Mouse (Mus musculus) MEL (cell line): ENCODE measurements around the gene Card10. TPM values are rescaled to one million over a fixed set of nuclear protein-coding genes. Genes with fewer than 3 reads are reported as not detected.

ENCODE experiments used
- DNase-seq: peaks from one replicate; pipeline ENCODE4 v3.0.0; 2011; ENCODE audit warnings: low read depth, low spot score
- H3K27ac ChIP-seq: 2 replicates; pipeline ENCODE4 v1.5.1; 2012; ENCODE audit warnings: low read depth, mild to moderate bottlenecking, control low read depth, low read length, moderate library complexity; ENCODE audit not compliant: control insufficient read depth
- H3K27me3 ChIP-seq, 2 experiments: fragments of 150-350 bp in 1 of 2; sonication (generic) in 1 of 2; 2 replicates each; pipeline ENCODE4 v1.6.1; 2012; ENCODE audit warnings: low read length in 2 of 2, mild to moderate bottlenecking in 2 of 2, improper control_type of control experiment in 1 of 2, moderate library complexity in 1 of 2; ENCODE audit not compliant: insufficient read depth in 2 of 2, control insufficient read depth in 1 of 2
- H3K36me3 ChIP-seq, 2 experiments: 2 replicates each; pipeline ENCODE4 v1.6.1; 2012 to 2014; ENCODE audit warnings: low read length in 2 of 2, improper control_type of control experiment in 1 of 2, inconsistent platforms in 1 of 2, mild to moderate bottlenecking in 1 of 2; ENCODE audit not compliant: insufficient read depth in 2 of 2, control insufficient read depth in 1 of 2
- H3K4me1 ChIP-seq, 2 experiments: fragments of 150-350 bp in 1 of 2; sonication (generic) in 1 of 2; 2 replicates each; pipeline ENCODE4 v1.6.1; 2012; ENCODE audit warnings: low read length in 2 of 2, improper control_type of control experiment in 1 of 2, mild to moderate bottlenecking in 1 of 2; ENCODE audit not compliant: insufficient read depth in 2 of 2, control insufficient read depth in 1 of 2
- H3K4me3 ChIP-seq, 2 experiments: fragments of 150-350 bp in 1 of 2; sonication (generic) in 1 of 2; 2 replicates each; pipeline ENCODE4 v1.5.1; 2012; ENCODE audit warnings: low read depth in 2 of 2, low read length in 2 of 2, mild to moderate bottlenecking in 2 of 2, moderate library complexity in 2 of 2, control low read depth in 1 of 2, improper control_type of control experiment in 1 of 2; ENCODE audit not compliant: control insufficient read depth in 1 of 2, insufficient read depth in 1 of 2
- H3K79me2 ChIP-seq: 2 replicates; pipeline ENCODE4 v1.6.1; 2012; ENCODE audit warnings: mild to moderate bottlenecking, low read length, moderate library complexity; ENCODE audit not compliant: control insufficient read depth, poor library complexity, insufficient read depth
- H3K9ac ChIP-seq: 2 replicates; pipeline ENCODE4 v1.6.1; 2012; ENCODE audit warnings: low read depth, mild to moderate bottlenecking, control low read depth, low read length, moderate library complexity; ENCODE audit not compliant: control insufficient read depth, poor library complexity, severe bottlenecking
- H3K9me3 ChIP-seq: fragments of 150-350 bp; sonication (generic); replicated peaks from 2 replicates; pipeline ENCODE4 v1.6.1; 2012; ENCODE audit warnings: mild to moderate bottlenecking, low read length, improper control_type of control experiment, moderate library complexity; ENCODE audit not compliant: insufficient read depth
- CHD1 ChIP-seq: IDR thresholded peaks from 2 replicates; pipeline ENCODE4 v1.6.1; 2012; ENCODE audit warnings: low read depth, mild to moderate bottlenecking, inconsistent platforms, low read length, improper control_type of control experiment
- CHD2 ChIP-seq: IDR thresholded peaks from 2 replicates; pipeline ENCODE4 v1.6.1; 2011; ENCODE audit warnings: low read length, improper control_type of control experiment
- CTCF ChIP-seq, 3 experiments: IDR thresholded peaks in 2 of 3; conservative IDR thresholded peaks in 1 of 3; 2 replicates each; pipeline ENCODE4 v1.5.1; 2011 to 2012; ENCODE audit warnings: low read length in 3 of 3, low read depth in 2 of 3, mild to moderate bottlenecking in 2 of 3, improper control_type of control experiment in 1 of 3, inconsistent platforms in 1 of 3, mixed read lengths in 1 of 3, moderate library complexity in 1 of 3; ENCODE audit not compliant: control insufficient read depth in 1 of 3, insufficient read depth in 1 of 3, poor library complexity in 1 of 3, severe bottlenecking in 1 of 3
- E2F4 ChIP-seq: IDR thresholded peaks from 2 replicates; pipeline ENCODE4 v1.6.1; 2011; ENCODE audit warnings: low read depth, low read length, improper control_type of control experiment, borderline replicate concordance
- ETS1 ChIP-seq: IDR thresholded peaks from 2 replicates; pipeline ENCODE4 v1.6.1; 2012; ENCODE audit warnings: low read depth, mild to moderate bottlenecking, inconsistent platforms, low read length, improper control_type of control experiment, moderate library complexity
- GABPA ChIP-seq: IDR thresholded peaks from 2 replicates; pipeline ENCODE4 v1.6.1; 2012; ENCODE audit warnings: low read depth, mild to moderate bottlenecking, inconsistent platforms, low read length, improper control_type of control experiment, moderate library complexity
- MAX ChIP-seq: IDR thresholded peaks from 2 replicates; pipeline ENCODE4 v1.6.1; 2011; ENCODE audit warnings: low read length, improper control_type of control experiment
- MYB ChIP-seq: IDR thresholded peaks from 2 replicates; pipeline ENCODE4 v1.6.1; 2011; ENCODE audit warnings: mild to moderate bottlenecking, low read depth, low read length, improper control_type of control experiment
- MYC ChIP-seq: IDR thresholded peaks from 2 replicates; pipeline ENCODE4 v1.6.1; 2011; ENCODE audit warnings: low read depth, mild to moderate bottlenecking, low read length, improper control_type of control experiment, moderate library complexity
- NELFE ChIP-seq: IDR thresholded peaks from 2 replicates; pipeline ENCODE4 v1.6.1; 2011; ENCODE audit warnings: low read depth, low read length, improper control_type of control experiment
- NRF1 ChIP-seq: IDR thresholded peaks from 2 replicates; pipeline ENCODE4 v1.6.1; 2014; ENCODE audit warnings: low read depth, mild to moderate bottlenecking, inconsistent platforms, low read length, improper control_type of control experiment, moderate library complexity; ENCODE audit not compliant: poor library complexity, insufficient read depth, severe bottlenecking
- POLR2A ChIP-seq, 2 experiments: IDR thresholded peaks; 2 replicates each; pipeline ENCODE4 v1.6.1; 2011 to 2012; ENCODE audit warnings: low read length in 2 of 2, mild to moderate bottlenecking in 2 of 2, control low read depth in 1 of 2, improper control_type of control experiment in 1 of 2, low read depth in 1 of 2, moderate library complexity in 1 of 2; ENCODE audit not compliant: control insufficient read depth in 1 of 2, insufficient read depth in 1 of 2, poor library complexity in 1 of 2
- RAD21 ChIP-seq: IDR thresholded peaks from 2 replicates; pipeline ENCODE4 v1.6.1; 2011; ENCODE audit warnings: mild to moderate bottlenecking, low read depth, low read length, improper control_type of control experiment
- RCOR1 ChIP-seq: IDR thresholded peaks from 2 replicates; pipeline ENCODE4 v1.6.1; 2012; ENCODE audit warnings: low read depth, mild to moderate bottlenecking, inconsistent platforms, low read length, improper control_type of control experiment
- SIN3A ChIP-seq: IDR thresholded peaks from 2 replicates; pipeline ENCODE4 v1.6.1; 2012; ENCODE audit warnings: low read length, improper control_type of control experiment, inconsistent platforms
- SMC3 ChIP-seq: IDR thresholded peaks from 2 replicates; pipeline ENCODE4 v1.6.1; 2011; ENCODE audit warnings: low read depth, low read length, improper control_type of control experiment
- TAL1 ChIP-seq: IDR thresholded peaks from 2 replicates; pipeline ENCODE4 v1.6.1; 2012; ENCODE audit warnings: mild to moderate bottlenecking, inconsistent platforms, low read length, moderate library complexity, mixed read lengths
- TCF12 ChIP-seq: IDR thresholded peaks from 2 replicates; pipeline ENCODE4 v1.6.1; 2014; ENCODE audit warnings: low read depth, mild to moderate bottlenecking, inconsistent platforms, low read length, improper control_type of control experiment, moderate library complexity
- ZC3H11A ChIP-seq: IDR thresholded peaks from 2 replicates; pipeline ENCODE4 v1.6.1; 2012; ENCODE audit warnings: low read depth, mild to moderate bottlenecking, inconsistent platforms, low read length, improper control_type of control experiment
- ZNF384 ChIP-seq: IDR thresholded peaks from 2 replicates; pipeline ENCODE4 v1.6.1; 2012; ENCODE audit warnings: low read depth, mild to moderate bottlenecking, inconsistent platforms, low read length, improper control_type of control experiment
- polyA plus RNA-seq, 2 experiments: library from polyadenylated mRNA; stranded (reverse) in 1 of 2; unstranded in 1 of 2; fragments of >175 nt in 1 of 2; fragments of >200 nt in 1 of 2; gene quantifications; 2 replicates each; pipeline versions ENCODE4 v1.2.1 to v1.2.4; 2012; ENCODE audit warnings: low replicate concordance in 2 of 2, low read depth in 1 of 2; ENCODE audit not compliant: insufficient read length in 2 of 2, insufficient read depth in 1 of 2, missing spikeins in 1 of 2
- total RNA-seq: library from RNA; depleted of rRNA; stranded (reverse); fragments of 300-350 nt; gene quantifications from 2 replicates; pipeline ENCODE4 v1.2.3, GENCODE M21; 2012

Card10 gene
- total and polyA plus RNA-seq, 3 experiments: not detected

- Histone ChIP-seq H3K79me2 (no peaks in the 10 kb centered on the region), H3K27me3 (peaks cover 10 to 12% of the 10 kb centered on the region in 2 experiments), H3K9ac (no peak overlapping the region), H3K36me3 (peaks cover 0 to 7% of the 10 kb centered on the region in 2 experiments; a peak in 2 of 4 replicates), H3K27ac (no peak overlapping the region), H3K4me1 (peaks cover 0 to 24% of the 10 kb centered on the region in 2 experiments; a peak in 2 of 4 replicates), H3K9me3 (no peaks in the 10 kb centered on the region), H3K4me3 (no peak overlapping the region)
- no peak for TF ChIP-seq MYC
- TF ChIP-seq E2F4: no peak
- TF ChIP-seq MAX: no peak
- TF ChIP-seq RCOR1: no peak
- TF ChIP-seq GABPA: no peak
- no peak for TF ChIP-seq NRF1
- TF ChIP-seq CTCF (IDR thresholded peaks at IDR 0.05 in 2 of 3, conservative IDR thresholded peaks at IDR 0.05 in 1 of 3; ENCODE audit: control insufficient read depth in 1 of 3, insufficient read depth in 1 of 3, low read depth in 2 of 3, low read length in 3 of 3, poor library complexity in 1 of 3, severe bottlenecking in 1 of 3): no peak
- no peak for TF ChIP-seq ZC3H11A
- TF ChIP-seq NELFE: no peak
- no peak for TF ChIP-seq RAD21
- DNase-seq: no peak
Observed at GRCm38 (mm10) chr15:78840241-78840640, 37.4 kb upstream of the Card10 start.

DNA sequence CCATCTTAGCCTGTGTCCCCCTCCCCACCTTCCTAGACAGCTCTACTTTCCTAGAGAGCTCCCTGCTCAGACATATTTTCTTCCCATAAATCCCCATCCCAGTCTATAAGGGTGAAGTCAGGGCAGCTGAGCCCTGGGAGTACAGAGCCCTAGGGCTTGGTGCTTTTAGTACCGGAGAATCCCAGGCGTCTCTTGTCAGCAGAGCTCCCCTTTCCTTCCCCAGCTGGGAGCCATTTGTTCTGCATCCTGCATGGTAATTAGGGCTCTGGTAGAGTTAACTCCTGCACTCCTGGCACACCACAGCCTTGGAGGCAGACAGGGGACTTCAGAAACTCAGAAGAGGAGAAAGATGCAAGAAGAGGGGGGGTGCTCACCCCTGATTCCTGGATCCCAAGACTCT is 36.9 kb upstream of the Card10 start:
- H3K4me1 ChIP-seq: peaks cover 0 to 29% of the 10 kb centered on the region in 2 experiments; a peak in 3 of 4 replicates
- H3K36me3 ChIP-seq: peaks cover 0 to 7% of the 10 kb centered on the region in 2 experiments; a peak in 2 of 4 replicates
- H3K9me3 ChIP-seq: no peaks in the 10 kb centered on the region
- no peaks in the 10 kb centered on the region for H3K79me2 ChIP-seq
- no peak overlapping the region for H3K27ac ChIP-seq
- H3K4me3 ChIP-seq: no peak overlapping the region
- H3K27me3 ChIP-seq: peaks cover 10 to 12% of the 10 kb centered on the region in 2 experiments
- DNase-seq: no peak
- no peak for TF ChIP-seq ZNF384
- no peak for TF ChIP-seq POLR2A (IDR thresholded peaks at IDR 0.05; ENCODE audit: control insufficient read depth in 1 of 2, insufficient read depth in 1 of 2, low read depth in 1 of 2, low read length in 2 of 2, poor library complexity in 1 of 2)
- no peak for TF ChIP-seq CHD2
- TF ChIP-seq RAD21: no peak
- TF ChIP-seq ETS1: no peak
- TF ChIP-seq NRF1: no peak
- no peak for TF ChIP-seq RCOR1
- no peak for TF ChIP-seq MYB
- TF ChIP-seq TAL1: no peak
- no peak for TF ChIP-seq NELFE
- no peak for TF ChIP-seq ZC3H11A
- no peak for TF ChIP-seq SIN3A
- TF ChIP-seq SMC3: no peak
- no peak for TF ChIP-seq CHD1
- TF ChIP-seq TCF12: no peak
- H3K9ac ChIP-seq: no peak overlapping the region
